Mouse (Mus musculus) heart, postnatal 0 days (tissue): ENCODE measurements at regions not wholly inside any gene's neighbourhood (a gene's known extent, or its start where the extent isn't known, plus 50 kb on each side); places are given as distances from the start of the nearest gene placed in this dataset.

Experiments used
- ATAC-seq: fragments of 200-750 bp; cut with Nextera tagmentation; 2 replicates; pipeline ENCODE4 v1.8.0; 2017; ENCODE audit warnings: low read depth, moderate number of reproducible peaks, moderate library complexity; ENCODE audit not compliant: insufficient read depth
- DNase-seq: peaks from one replicate; pipeline ENCODE4 v3.0.0-alpha.2; 2016; ENCODE audit warnings: low spot score
- H3K27ac ChIP-seq: fragments of 300-500 bp; sonication (generic); 2 replicates; pipeline ENCODE4 v1.5.1; 2014; ENCODE audit warnings: low read depth, mild to moderate bottlenecking
- H3K27me3 ChIP-seq: fragments of 300-500 bp; sonication (generic); 2 replicates; pipeline ENCODE4 v1.6.1; 2014; ENCODE audit warnings: low read length, mixed read lengths; ENCODE audit not compliant: control insufficient read depth, insufficient read depth
- H3K36me3 ChIP-seq: fragments of 300-500 bp; sonication (generic); replicated peaks from 2 replicates; pipeline ENCODE4 v1.6.1; 2014; ENCODE audit warnings: low read length, mixed read lengths; ENCODE audit not compliant: control insufficient read depth, insufficient read depth
- H3K4me1 ChIP-seq: fragments of 300-500 bp; sonication (generic); 2 replicates; pipeline ENCODE4 v1.6.1; 2014; ENCODE audit warnings: antibody characterized with exemption; ENCODE audit not compliant: control insufficient read depth, insufficient read depth
- H3K4me2 ChIP-seq: fragments of 300-500 bp; sonication (generic); 2 replicates; pipeline ENCODE4 v1.6.1; 2014; ENCODE audit warnings: low read depth, mild to moderate bottlenecking, low read length, moderate library complexity
- H3K4me3 ChIP-seq: fragments of 300-500 bp; sonication (generic); 2 replicates; pipeline ENCODE4 v1.5.1; 2014; ENCODE audit warnings: low read depth, low read length
- H3K9ac ChIP-seq: fragments of 300-500 bp; sonication (generic); replicated peaks from 2 replicates; pipeline ENCODE4 v1.6.1; 2014; ENCODE audit warnings: low read depth, low read length, mixed read lengths
- H3K9me3 ChIP-seq: fragments of 300-500 bp; sonication (generic); replicated peaks from 2 replicates; pipeline ENCODE4 v1.6.1; 2016; ENCODE audit warnings: low read length; ENCODE audit not compliant: control insufficient read depth
- CTCF ChIP-seq: IDR thresholded peaks from 2 replicates; pipeline ENCODE4 v1.5.1; 2016; ENCODE audit warnings: antibody characterized with exemption, control low read depth, low read depth
- EP300 ChIP-seq: IDR thresholded peaks from 2 replicates; pipeline ENCODE4 v1.6.1; 2016; ENCODE audit warnings: antibody characterized with exemption, low read depth
- WGBS: fragments of 180-500 bp; shearing (Covaris S2); extraction: QIAGEN DNeasy Blood & Tissue Kit; methylation state at CpG from one replicate; pipeline ENCODE4 v1.1.7; 2014; 5-methylcytosine and 5-hydroxymethylcytosine counted together

GRCm38 (mm10) chr16:7527923-7528776, 896.8 kb downstream of the Tmem114 start:
- no peaks in the 10 kb centered on the region for H3K9me3 ChIP-seq
- H3K9ac ChIP-seq: no peak overlapping the region
- no peak overlapping the region for H3K4me3 ChIP-seq
- no peaks in the 10 kb centered on the region for H3K27me3 ChIP-seq
- DNase-seq (no peak), ATAC-seq (no peak)
- H3K36me3 ChIP-seq: no peaks in the 10 kb centered on the region
- no peak overlapping the region for H3K27ac ChIP-seq
- no peak for TF ChIP-seq CTCF
- no peak for TF ChIP-seq EP300
- no peaks in the 10 kb centered on the region for H3K4me1 ChIP-seq
- no peak overlapping the region for H3K4me2 ChIP-seq
- WGBS: 71% methylated on average over 6 of the region's 6 CpGs

DNA sequence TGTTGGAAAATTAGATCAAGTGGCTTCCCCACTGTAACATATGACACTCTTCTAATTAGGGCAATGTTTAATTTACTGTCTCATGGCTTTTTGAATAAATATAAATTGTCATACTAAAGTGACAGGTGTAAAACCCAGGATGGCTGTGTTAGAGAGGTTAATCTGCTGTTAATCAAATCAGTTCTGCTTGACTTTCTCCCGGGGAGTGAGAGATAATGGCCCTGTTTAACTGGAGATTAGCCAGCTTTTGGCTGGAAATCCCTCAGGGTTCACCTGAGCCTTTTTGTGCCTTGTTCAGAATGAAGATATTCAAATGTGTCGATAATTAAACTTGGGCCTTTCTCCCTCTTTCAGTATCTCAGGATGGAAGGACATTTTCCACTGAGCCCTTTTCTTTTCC, 906.2 kb downstream of the Tmem114 start:
- DNase-seq (no peak), ATAC-seq (no peak)
- no peaks in the 10 kb centered on the region for H3K27me3 ChIP-seq
- peaks cover 45% of the 10 kb centered on the region for H3K9me3 ChIP-seq
- H3K36me3 ChIP-seq: no peaks in the 10 kb centered on the region
- no peaks in the 10 kb centered on the region for H3K4me1 ChIP-seq
- H3K9ac ChIP-seq: no peak overlapping the region
- WGBS: 59% methylated on average over 2 of the region's 2 CpGs
- H3K4me2 ChIP-seq: no peak overlapping the region
- no peak overlapping the region for H3K4me3 ChIP-seq
- no peak overlapping the region for H3K27ac ChIP-seq
- TF ChIP-seq CTCF (no peak), EP300 (no peak)
